Mouse (Mus musculus) embryonic facial prominence, embryonic 11.5 days (tissue): ENCODE data around the gene 9430097D07Rik. TPM values are rescaled to one million over a fixed set of nuclear protein-coding genes. Genes with fewer than 3 reads are reported as not detected.

Experiments
- ATAC-seq: fragments of 200-750 bp; cut with Nextera tagmentation; replicated peaks from 2 replicates; pipeline ENCODE4 v1.8.0; 2017; ENCODE audit warnings: low read depth; ENCODE audit not compliant: insufficient number of reproducible peaks, low FRiP score, low TSS enrichment
- DNase-seq: peaks from one replicate; pipeline ENCODE4 v3.0.0-alpha.2; 2015; ENCODE audit warnings: low spot score
- H3K27ac ChIP-seq: fragments of 300-500 bp; sonication (generic); replicated peaks from 2 replicates; pipeline ENCODE4 v1.5.1; 2014; ENCODE audit warnings: mild to moderate bottlenecking, low read depth, low read length, control low read depth
- H3K27me3 ChIP-seq: fragments of 300-500 bp; sonication (generic); 2 replicates; pipeline ENCODE4 v1.6.1; 2014; ENCODE audit warnings: mild to moderate bottlenecking, low read length, moderate library complexity, mixed read lengths; ENCODE audit not compliant: control insufficient read depth, insufficient read depth
- H3K36me3 ChIP-seq: fragments of 300-500 bp; sonication (generic); replicated peaks from 2 replicates; pipeline ENCODE4 v1.6.1; 2014; ENCODE audit warnings: low read depth, mild to moderate bottlenecking, low read length, moderate library complexity, mixed read lengths; ENCODE audit not compliant: control insufficient read depth, insufficient read depth
- H3K4me1 ChIP-seq: fragments of 300-500 bp; sonication (generic); 2 replicates; pipeline ENCODE4 v1.6.1; 2014; ENCODE audit warnings: low read length, mixed read lengths; ENCODE audit not compliant: control insufficient read depth, insufficient read depth
- H3K4me2 ChIP-seq: fragments of 300-500 bp; sonication (generic); 2 replicates; pipeline ENCODE4 v1.6.1; 2014; ENCODE audit warnings: low read depth, mild to moderate bottlenecking, control low read depth, low read length, moderate library complexity
- H3K4me3 ChIP-seq: fragments of 300-500 bp; sonication (generic); 2 replicates; pipeline ENCODE4 v1.5.1; 2014; ENCODE audit warnings: low read depth, low read length, control low read depth
- H3K9ac ChIP-seq: fragments of 300-500 bp; sonication (generic); replicated peaks from 2 replicates; pipeline ENCODE4 v1.6.1; 2014; ENCODE audit warnings: mild to moderate bottlenecking, control low read depth, low read length
- H3K9me3 ChIP-seq: fragments of 300-500 bp; sonication (generic); replicated peaks from 2 replicates; pipeline ENCODE4 v1.6.1; 2016; ENCODE audit warnings: mild to moderate bottlenecking, low read length, inconsistent platforms, mixed read lengths; ENCODE audit not compliant: control insufficient read depth
- WGBS: fragments of 180-500 bp; shearing (Covaris S2); extraction: QIAGEN DNeasy Blood & Tissue Kit; methylation state at CpG from one replicate; pipeline ENCODE4 v1.1.7; 2014; 5-methylcytosine and 5-hydroxymethylcytosine counted together
- polyA plus RNA-seq: library from polyadenylated mRNA; unstranded; fragments of >200 nt; fragmentation: Nextera tagmentation; extraction: Ambion mirVana; gene quantifications from 2 replicates; pipeline ENCODE4 v1.2.1, GENCODE M21; 2014

The 9430097D07Rik gene
- polyA plus RNA-seq, 1 experiment from 2014 or later, result 0.36 TPM

GRCm38 (mm10) chr2:32604631-32605030, 29.1 kb upstream of the 9430097D07Rik start:
- 47% methylated on average over 10 of the region's 10 CpGs for WGBS

GRCm38 (mm10) chr2:32602600-32603054, 27.1 kb upstream of the 9430097D07Rik start:
- Histone ChIP-seq H3K4me3 (peak overlapping the region; percentile 21), H3K4me1 (no peaks in the 10 kb centered on the region; the same call in 1 of the 2 replicates), H3K4me2 (peak overlapping the region; percentile 30), H3K36me3 (no peaks in the 10 kb centered on the region), H3K9ac (peak overlapping the region; percentile 15; the same call in 1 of the 2 replicates), H3K27ac (peak overlapping the region; percentile 23; the same call in 1 of the 2 replicates), H3K27me3 (no peaks in the 10 kb centered on the region), H3K9me3 (no peaks in the 10 kb centered on the region)
- ATAC-seq, result 0 out of 2 replicates have a peak, but pooled peaks have one; percentile 31
- DNase-seq, result peak; percentile 89
- 1% methylated on average over 11 of the region's 11 CpGs for WGBS

More at GRCm38 (mm10) chr2:32604631-32605030, 29.1 kb upstream of the 9430097D07Rik start:
- Histone ChIP-seq H3K27ac (no peak overlapping the region), H3K4me1 (peaks cover 2% of the 10 kb centered on the region; the same call in 1 of the 2 replicates), H3K9ac (no peak overlapping the region), H3K36me3 (no peaks in the 10 kb centered on the region), H3K4me2 (no peak overlapping the region), H3K4me3 (no peak overlapping the region), H3K9me3 (no peaks in the 10 kb centered on the region), H3K27me3 (no peaks in the 10 kb centered on the region)
- no peak for ATAC-seq
- no peak for DNase-seq

GRCm38 (mm10) chr2:32601417-32602065, 26.1 kb upstream of the 9430097D07Rik start:
- Histone ChIP-seq H3K4me1 (no peaks in the 10 kb centered on the region; the same call in 1 of the 2 replicates), H3K27me3 (no peaks in the 10 kb centered on the region), H3K36me3 (no peaks in the 10 kb centered on the region), H3K4me2 (no peak overlapping the region), H3K27ac (no peak overlapping the region), H3K9me3 (no peaks in the 10 kb centered on the region), H3K9ac (no peak overlapping the region), H3K4me3 (no peak overlapping the region)
- ATAC-seq, result 0 out of 2 replicates have a peak, but pooled peaks have one; percentile 31
- DNase-seq, result peak; percentile 65
- WGBS, result 41% methylated on average over 8 of the region's 8 CpGs

- Histone ChIP-seq H3K4me3 (no peak within 1 kb of the TSS), H3K9me3 (no peaks in the 10 kb centered on the region), H3K36me3 (no peaks in the 10 kb centered on the region), H3K9ac (no peak within 1 kb of the TSS), H3K27ac (no peak within 1 kb of the TSS), H3K4me2 (no peak within 1 kb of the TSS), H3K4me1 (no peaks in the 10 kb centered on the region; the same call in 1 of the 2 replicates), H3K27me3 (no peaks in the 10 kb centered on the region)
- ATAC-seq, result no peak
- DNase-seq, result no peak
- 89% methylated on average over 3 of the region's 3 CpGs for WGBS
Observed at GRCm38 (mm10) chr2:32599409-32599808, 23.9 kb upstream of the 9430097D07Rik start, which contains the start of gene St6galnac6. TSS of gene St6galnac6 (plus strand) at chr2:32599709.

GRCm38 (mm10) chr2:32598506-32598905, 23.0 kb upstream of the 9430097D07Rik start:
- H3K36me3 ChIP-seq, result no peaks in the 10 kb centered on the region; the same call in 1 of the 2 replicates
- no peak overlapping the region for H3K4me3 ChIP-seq
- H3K9me3 ChIP-seq, result no peaks in the 10 kb centered on the region
- ATAC-seq, result no peak
- DNase-seq, result no peak
- WGBS, result 93% methylated on average over 8 of the region's 8 CpGs
- no peaks in the 10 kb centered on the region for H3K27me3 ChIP-seq
- no peak overlapping the region for H3K27ac ChIP-seq
- no peak overlapping the region for H3K9ac ChIP-seq
- H3K4me1 ChIP-seq, result no peaks in the 10 kb centered on the region; the same call in 1 of the 2 replicates
- no peak overlapping the region for H3K4me2 ChIP-seq

- Histone ChIP-seq H3K9ac (no peak overlapping the region), H3K9me3 (no peaks in the 10 kb centered on the region), H3K4me1 (no peaks in the 10 kb centered on the region; the same call in 1 of the 2 replicates), H3K4me2 (no peak overlapping the region), H3K27ac (no peak overlapping the region), H3K27me3 (no peaks in the 10 kb centered on the region), H3K36me3 (no peaks in the 10 kb centered on the region; the same call in 1 of the 2 replicates), H3K4me3 (no peak overlapping the region)
- ATAC-seq (no peak), DNase-seq (no peak)
- 86% methylated on average over 5 of the region's 5 CpGs for WGBS
Observed at GRCm38 (mm10) chr2:32597699-32598098, 22.2 kb upstream of the 9430097D07Rik start.

GRCm38 (mm10) chr2:32597248-32597647, 21.8 kb upstream of the 9430097D07Rik start:
- Histone ChIP-seq H3K27me3 (no peaks in the 10 kb centered on the region), H3K36me3 (no peaks in the 10 kb centered on the region; the same call in 1 of the 2 replicates), H3K27ac (no peak overlapping the region), H3K9me3 (no peaks in the 10 kb centered on the region), H3K4me3 (no peak overlapping the region), H3K4me2 (no peak overlapping the region), H3K9ac (no peak overlapping the region), H3K4me1 (no peaks in the 10 kb centered on the region; the same call in 1 of the 2 replicates)
- 86% methylated on average over 5 of the region's 5 CpGs for WGBS
- DNase-seq (no peak), ATAC-seq (no peak)

GRCm38 (mm10) chr2:32596725-32597124, 21.2 kb upstream of the 9430097D07Rik start:
- no peak overlapping the region for H3K4me2 ChIP-seq
- no peak overlapping the region for H3K27ac ChIP-seq
- WGBS, result 97% methylated on average over 13 of the region's 13 CpGs
- H3K36me3 ChIP-seq, result no peaks in the 10 kb centered on the region; the same call in 1 of the 2 replicates
- no peaks in the 10 kb centered on the region for H3K4me1 ChIP-seq
- no peak overlapping the region for H3K9ac ChIP-seq
- DNase-seq (no peak), ATAC-seq (no peak)
- no peaks in the 10 kb centered on the region for H3K27me3 ChIP-seq
- H3K9me3 ChIP-seq, result no peaks in the 10 kb centered on the region
- H3K4me3 ChIP-seq, result no peak overlapping the region
